Mouse (Mus musculus) kidney, embryonic 15.5 days (tissue): Measurements from ENCODE around the gene Znrf2. TPM values are rescaled to one million over a fixed set of nuclear protein-coding genes. Genes with fewer than 3 reads are reported as not detected.

Experiments
- ATAC-seq: fragments of 200-750 bp; cut with Nextera tagmentation; replicated peaks from 2 replicates; pipeline ENCODE4 v1.8.0; 2017; ENCODE audit warnings: moderate TSS enrichment; ENCODE audit not compliant: low FRiP score
- H3K27ac ChIP-seq: fragments of 300-500 bp; sonication (generic); 2 replicates; pipeline ENCODE4 v1.5.1; 2015; ENCODE audit warnings: mild to moderate bottlenecking, inconsistent platforms
- H3K27me3 ChIP-seq: fragments of 300-500 bp; sonication (generic); 2 replicates; pipeline ENCODE4 v1.6.1; 2015; ENCODE audit warnings: inconsistent platforms
- H3K36me3 ChIP-seq: fragments of 300-500 bp; sonication (generic); 2 replicates; pipeline ENCODE4 v1.6.1; 2015; ENCODE audit warnings: inconsistent platforms
- H3K4me1 ChIP-seq: fragments of 300-500 bp; sonication (generic); 2 replicates; pipeline ENCODE4 v1.6.1; 2015; ENCODE audit warnings: inconsistent platforms
- H3K4me2 ChIP-seq: fragments of 300-500 bp; sonication (generic); 2 replicates; pipeline ENCODE4 v1.6.1; 2015; ENCODE audit warnings: moderate library complexity, mild to moderate bottlenecking, inconsistent platforms
- H3K4me3 ChIP-seq: fragments of 300-500 bp; sonication (generic); replicated peaks from 2 replicates; pipeline ENCODE4 v1.5.1; 2015; ENCODE audit warnings: mild to moderate bottlenecking, inconsistent platforms
- H3K9ac ChIP-seq: fragments of 300-500 bp; sonication (generic); 2 replicates; pipeline ENCODE4 v1.6.1; 2015; ENCODE audit warnings: mild to moderate bottlenecking, inconsistent platforms
- H3K9me3 ChIP-seq: fragments of 300-500 bp; sonication (generic); replicated peaks from 2 replicates; pipeline ENCODE4 v1.6.1; 2016; ENCODE audit warnings: inconsistent platforms
- WGBS: fragments of 180-500 bp; shearing (Covaris S2); methylation state at CpG from one replicate; pipeline ENCODE4 v1.1.7; 2015; ENCODE audit warnings: mixed read lengths; 5-methylcytosine and 5-hydroxymethylcytosine counted together
- polyA plus RNA-seq: library from polyadenylated mRNA; unstranded; fragments of >200 nt; fragmentation: Nextera tagmentation; extraction: Ambion mirVana; gene quantifications from 2 replicates; pipeline ENCODE4 v1.2.1, GENCODE M21; 2015

Znrf2 gene
- polyA plus RNA-seq, 1 experiment from 2014 or later = 4.1 TPM

- H3K9ac ChIP-seq = no peak overlapping the region
- no peak overlapping the region for H3K27ac ChIP-seq
- ATAC-seq = no peak
- no peaks in the 10 kb centered on the region for H3K9me3 ChIP-seq
- no peak overlapping the region for H3K4me2 ChIP-seq
- 0 out of 2 replicates have a peak, but pooled peaks cover 5% of the 10 kb centered on the region for H3K36me3 ChIP-seq
- no peaks in the 10 kb centered on the region for H3K27me3 ChIP-seq
- H3K4me1 ChIP-seq = peaks cover 6% of the 10 kb centered on the region
- H3K4me3 ChIP-seq = no peak overlapping the region
Observed at GRCm38 (mm10) chr6:54860180-54860579, 43.5 kb downstream of the Znrf2 start.

- H3K9ac ChIP-seq = no peak overlapping the region
- 0 out of 2 replicates have a peak, but pooled peaks cover 5% of the 10 kb centered on the region for H3K36me3 ChIP-seq
- no peaks in the 10 kb centered on the region for H3K27me3 ChIP-seq
- no peak overlapping the region for H3K4me3 ChIP-seq
- 77% methylated on average over 5 of the region's 5 CpGs for WGBS
- H3K27ac ChIP-seq = no peak overlapping the region
- no peak overlapping the region for H3K4me2 ChIP-seq
- ATAC-seq = no peak
- no peaks in the 10 kb centered on the region for H3K4me1 ChIP-seq
- H3K9me3 ChIP-seq = no peaks in the 10 kb centered on the region
Observed at GRCm38 (mm10) chr6:54866731-54867410, 50.2 kb downstream of the Znrf2 start.

DNA sequence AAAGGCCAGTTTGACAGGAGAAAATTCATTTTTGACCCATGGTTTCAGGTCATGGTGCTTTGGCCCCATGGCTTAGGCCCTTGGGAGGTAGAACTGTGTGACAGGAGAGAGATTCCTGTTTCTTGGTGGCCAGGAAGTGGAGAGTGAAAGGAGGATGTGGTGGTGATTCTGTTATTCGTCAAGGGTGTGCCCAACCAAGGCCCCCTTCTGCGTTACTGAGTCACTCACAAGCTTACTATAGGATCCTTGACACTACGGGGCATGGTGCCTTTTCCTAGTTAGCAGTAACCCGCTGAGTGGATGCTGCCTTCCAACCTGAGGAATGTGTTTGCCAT, 50.7 kb downstream of the Znrf2 start:
- Histone ChIP-seq H3K27ac (no peak overlapping the region), H3K36me3 (0 out of 2 replicates have a peak, but pooled peaks cover 5% of the 10 kb centered on the region), H3K9ac (no peak overlapping the region), H3K27me3 (no peaks in the 10 kb centered on the region), H3K4me3 (no peak overlapping the region), H3K9me3 (no peaks in the 10 kb centered on the region), H3K4me2 (no peak overlapping the region), H3K4me1 (no peaks in the 10 kb centered on the region)
- 67% methylated on average over 4 of the region's 4 CpGs for WGBS
- ATAC-seq = no peak

DNA sequence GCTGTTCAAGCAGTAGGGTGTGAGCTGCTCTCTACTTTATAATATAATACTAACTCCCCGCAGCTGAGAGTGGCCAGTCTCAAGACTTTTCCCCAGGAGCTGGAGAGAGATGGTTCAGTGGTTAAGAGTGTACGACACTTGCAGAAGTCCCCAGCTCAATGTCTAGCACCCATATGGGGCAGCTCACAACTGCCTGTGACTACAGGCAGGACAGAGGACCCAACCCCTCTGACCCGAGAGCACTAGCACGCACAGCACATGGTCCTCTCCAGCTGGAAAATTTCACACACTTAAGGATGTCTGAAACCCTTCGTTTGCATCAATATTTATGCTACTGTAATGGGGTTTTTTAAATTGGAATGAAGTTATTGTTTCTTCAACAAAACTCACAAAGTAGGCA, 56.3 kb downstream of the Znrf2 start:
- ATAC-seq = no peak; the same call in 1 of the 2 replicates
- H3K4me2 ChIP-seq = no peak overlapping the region
- no peak overlapping the region for H3K4me3 ChIP-seq
- no peaks in the 10 kb centered on the region for H3K36me3 ChIP-seq
- no peaks in the 10 kb centered on the region for H3K27me3 ChIP-seq
- no peak overlapping the region for H3K27ac ChIP-seq
- H3K9me3 ChIP-seq = no peaks in the 10 kb centered on the region
- 67% methylated on average over 5 of the region's 5 CpGs for WGBS
- 0 out of 2 replicates have a peak, but pooled peaks cover 2% of the 10 kb centered on the region for H3K4me1 ChIP-seq
- no peak overlapping the region for H3K9ac ChIP-seq

DNA sequence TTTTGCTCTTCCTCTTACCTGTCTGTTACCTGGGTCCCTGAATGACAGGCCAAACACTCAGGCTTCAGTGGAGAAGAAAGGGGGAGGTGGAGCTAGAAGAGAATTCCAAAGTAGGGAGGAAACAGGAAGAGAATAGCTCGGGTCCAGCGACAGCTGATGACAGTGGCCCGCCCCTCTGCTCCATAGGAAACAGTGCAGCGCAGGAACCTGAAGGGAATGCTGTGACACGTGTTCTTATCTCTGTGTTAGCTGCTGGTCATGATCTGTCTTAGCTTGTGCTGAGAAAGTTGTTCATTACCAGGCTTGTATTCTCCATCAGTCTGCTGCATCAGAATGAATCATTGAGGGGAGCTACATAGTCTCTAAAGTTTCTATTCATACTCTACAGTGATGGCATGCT, 60.1 kb downstream of the Znrf2 start:
- WGBS = 41% methylated on average over 5 of the region's 5 CpGs
- Histone ChIP-seq H3K27me3 (no peaks in the 10 kb centered on the region), H3K4me1 (0 out of 2 replicates have a peak, but pooled peaks cover 2% of the 10 kb centered on the region), H3K4me3 (no peak overlapping the region), H3K9me3 (no peaks in the 10 kb centered on the region), H3K4me2 (no peak overlapping the region), H3K9ac (no peak overlapping the region), H3K36me3 (0 out of 2 replicates have a peak, but pooled peaks cover 6% of the 10 kb centered on the region), H3K27ac (no peak overlapping the region)
- no peak for ATAC-seq

GRCm38 (mm10) chr6:54877651-54878050, 60.9 kb downstream of the Znrf2 start:
- 0 out of 2 replicates have a peak, but pooled peaks cover 2% of the 10 kb centered on the region for H3K4me1 ChIP-seq
- 83% methylated on average over 3 of the region's 3 CpGs for WGBS
- no peak overlapping the region for H3K27ac ChIP-seq
- no peak overlapping the region for H3K9ac ChIP-seq
- ATAC-seq = no peak
- no peak overlapping the region for H3K4me2 ChIP-seq
- H3K36me3 ChIP-seq = 0 out of 2 replicates have a peak, but pooled peaks cover 6% of the 10 kb centered on the region
- no peak overlapping the region for H3K4me3 ChIP-seq
- H3K27me3 ChIP-seq = no peaks in the 10 kb centered on the region
- H3K9me3 ChIP-seq = no peaks in the 10 kb centered on the region

- Histone ChIP-seq H3K4me1 (0 out of 2 replicates have a peak, but pooled peaks cover 2% of the 10 kb centered on the region), H3K36me3 (0 out of 2 replicates have a peak, but pooled peaks cover 6% of the 10 kb centered on the region), H3K4me2 (no peak overlapping the region), H3K27me3 (no peaks in the 10 kb centered on the region), H3K4me3 (no peak overlapping the region), H3K9ac (no peak overlapping the region), H3K9me3 (no peaks in the 10 kb centered on the region), H3K27ac (no peak overlapping the region)
- ATAC-seq = no peak
Observed at GRCm38 (mm10) chr6:54878546-54878945, 61.8 kb downstream of the Znrf2 start.

DNA sequence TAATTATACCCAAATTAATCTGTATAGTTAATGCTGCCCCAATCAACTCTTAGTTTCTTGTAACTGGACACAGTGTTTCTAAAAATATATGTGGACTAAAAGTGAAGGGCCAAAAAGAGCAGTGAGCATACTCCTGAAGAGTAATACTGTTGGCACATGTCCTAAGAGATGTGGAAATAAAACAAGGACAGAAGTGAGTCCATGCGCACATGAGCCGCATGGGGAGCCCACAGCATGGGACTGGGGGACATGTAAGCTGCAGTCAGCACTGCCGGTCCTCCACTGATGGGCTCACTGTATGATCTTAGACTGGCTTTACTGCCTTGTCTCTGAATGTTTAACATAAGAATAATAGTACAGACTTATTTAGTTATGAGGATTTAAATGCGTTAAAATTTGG, 63.4 kb downstream of the Znrf2 start:
- Histone ChIP-seq H3K27me3 (no peaks in the 10 kb centered on the region), H3K4me3 (no peak overlapping the region), H3K4me2 (no peak overlapping the region), H3K27ac (no peak overlapping the region), H3K36me3 (0 out of 2 replicates have a peak, but pooled peaks cover 6% of the 10 kb centered on the region), H3K9ac (no peak overlapping the region), H3K9me3 (no peaks in the 10 kb centered on the region), H3K4me1 (0 out of 2 replicates have a peak, but pooled peaks cover 2% of the 10 kb centered on the region)
- ATAC-seq = no peak
- WGBS = 97% methylated on average over 4 of the region's 4 CpGs

- Histone ChIP-seq H3K4me3 (no peak overlapping the region), H3K9me3 (no peaks in the 10 kb centered on the region), H3K36me3 (0 out of 2 replicates have a peak, but pooled peaks cover 6% of the 10 kb centered on the region), H3K4me1 (peaks cover 3% of the 10 kb centered on the region; the same call in 1 of the 2 replicates), H3K27ac (no peak overlapping the region), H3K4me2 (no peak overlapping the region), H3K27me3 (no peaks in the 10 kb centered on the region), H3K9ac (no peak overlapping the region)
- 65% methylated on average over 2 of the region's 2 CpGs for WGBS
- ATAC-seq = no peak
Observed at GRCm38 (mm10) chr6:54883424-54883823, 66.7 kb downstream of the Znrf2 start.

DNA sequence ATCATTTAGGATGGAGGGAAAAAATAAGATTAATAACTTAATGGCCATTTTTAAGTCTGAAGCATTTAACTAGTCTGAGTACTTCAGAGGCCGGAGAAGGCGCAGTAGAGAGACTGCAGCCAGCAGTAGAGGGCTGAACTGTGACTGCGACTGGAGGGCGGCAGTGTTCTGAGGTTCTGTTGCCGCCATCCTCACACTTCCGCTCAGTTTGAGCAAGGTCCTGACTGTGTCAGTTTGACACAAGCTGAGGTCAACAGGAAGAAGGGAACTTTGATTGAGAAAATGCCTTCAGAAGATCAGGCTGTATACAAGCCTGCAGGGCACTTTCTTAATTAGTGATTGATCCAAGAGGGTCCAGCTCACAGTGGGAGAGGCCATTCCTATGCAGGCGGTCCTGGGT, 69.5 kb downstream of the Znrf2 start:
- 83% methylated on average over 7 of the region's 7 CpGs for WGBS
- Histone ChIP-seq H3K4me1 (peaks cover 3% of the 10 kb centered on the region; the same call in 1 of the 2 replicates), H3K4me2 (no peak overlapping the region), H3K9me3 (no peaks in the 10 kb centered on the region), H3K4me3 (no peak overlapping the region), H3K36me3 (0 out of 2 replicates have a peak, but pooled peaks cover 3% of the 10 kb centered on the region), H3K27ac (no peak overlapping the region), H3K27me3 (no peaks in the 10 kb centered on the region), H3K9ac (no peak overlapping the region)
- ATAC-seq = no peak

DNA sequence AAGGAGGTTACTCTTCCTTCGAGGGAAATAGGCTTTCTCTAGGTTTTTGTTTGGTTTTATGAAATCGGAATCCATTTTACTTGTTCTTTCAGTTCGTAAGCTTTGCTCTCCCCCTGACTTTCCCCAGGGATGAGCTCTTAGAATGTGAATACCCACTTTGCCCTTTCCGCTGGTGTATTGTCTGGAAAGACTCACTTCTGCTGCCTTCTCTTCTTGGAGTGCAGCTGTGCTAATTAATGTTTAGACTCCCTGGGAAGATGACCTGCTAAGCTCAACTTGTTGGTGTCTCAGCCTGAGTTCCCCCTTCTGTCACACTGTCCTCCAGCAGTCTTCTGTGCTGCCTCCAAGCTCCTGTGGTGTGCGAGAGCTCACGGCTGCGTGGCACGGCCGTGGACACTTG, 73.5 kb downstream of the Znrf2 start:
- 87% methylated on average over 9 of the region's 9 CpGs for WGBS
- 0 out of 2 replicates have a peak, but pooled peaks cover 3% of the 10 kb centered on the region for H3K36me3 ChIP-seq
- H3K4me3 ChIP-seq = no peak overlapping the region
- no peak overlapping the region for H3K27ac ChIP-seq
- peaks cover 3% of the 10 kb centered on the region; the same call in 1 of the 2 replicates for H3K4me1 ChIP-seq
- no peak for ATAC-seq
- no peaks in the 10 kb centered on the region for H3K27me3 ChIP-seq
- no peak overlapping the region for H3K4me2 ChIP-seq
- H3K9me3 ChIP-seq = no peaks in the 10 kb centered on the region
- H3K9ac ChIP-seq = no peak overlapping the region

DNA sequence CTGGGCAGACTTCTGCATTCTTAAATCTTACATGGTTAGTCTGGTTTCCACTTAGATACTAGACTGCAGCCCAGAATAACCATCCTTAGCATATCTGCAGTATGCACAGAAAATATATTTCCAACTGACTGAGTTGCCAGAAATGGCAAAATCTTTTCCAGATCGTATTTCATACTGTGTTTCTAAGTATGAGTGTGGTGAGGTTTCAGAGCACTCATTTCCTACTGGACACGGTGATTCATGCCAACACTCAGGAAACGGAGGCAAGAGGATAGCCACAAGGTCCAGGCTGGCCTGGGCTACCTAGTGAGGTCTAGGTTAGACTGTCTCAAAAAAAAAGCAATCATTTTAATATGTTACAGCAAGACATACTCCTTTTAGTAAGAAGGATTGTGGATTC, 74.7 kb downstream of the Znrf2 start:
- ATAC-seq = no peak
- H3K4me2 ChIP-seq = no peak overlapping the region
- WGBS = 83% methylated on average over 3 of the region's 3 CpGs
- H3K9ac ChIP-seq = no peak overlapping the region
- H3K36me3 ChIP-seq = 0 out of 2 replicates have a peak, but pooled peaks cover 3% of the 10 kb centered on the region
- H3K9me3 ChIP-seq = no peaks in the 10 kb centered on the region
- no peaks in the 10 kb centered on the region; the same call in 1 of the 2 replicates for H3K4me1 ChIP-seq
- no peak overlapping the region for H3K27ac ChIP-seq
- no peak overlapping the region for H3K4me3 ChIP-seq
- no peaks in the 10 kb centered on the region for H3K27me3 ChIP-seq
